Mouse (Mus musculus): ENCODE measurements around the gene Gtf3a.
"Not testable (repeated sequence)": the region's sequence is repeated elsewhere in the genome, so short reads cannot be mapped to it uniquely, and the experiment has no call there.

Gtf3a gene

GRCm38 (mm10) chr5:146937541-146938503 lies 10.6 kb upstream of the Gtf3a start:
- no peak for DNase-seq

GRCm38 (mm10) chr5:146939109-146939796 lies 9.2 kb upstream of the Gtf3a start:
- DNase-seq: peak in 1 of 2 experiments; percentile 41

- peak in 1 of 2 experiments; percentile 61 for DNase-seq
These were observed 8.2 kb upstream of the Gtf3a start for GRCm38 (mm10) chr5:146940219-146940618.

GRCm38 (mm10) chr5:146941939-146942338 lies 6.5 kb upstream of the Gtf3a start:
- not testable (repeated sequence) for DNase-seq

GRCm38 (mm10) chr5:146942965-146943364 lies 5.5 kb upstream of the Gtf3a start:
- DNase-seq: no peak

- DNase-seq: no peak
These were observed 3.9 kb upstream of the Gtf3a start for GRCm38 (mm10) chr5:146944568-146944967.

- DNase-seq: no peak
These were observed 1.8 kb upstream of the Gtf3a start for GRCm38 (mm10) chr5:146946682-146947081.

- no peak for DNase-seq
These were observed 960 bp upstream of the Gtf3a start for GRCm38 (mm10) chr5:146947497-146947896.

- DNase-seq: no peak
These were observed 383 bp upstream of the Gtf3a start for GRCm38 (mm10) chr5:146948041-146948507.

GRCm38 (mm10) chr5:146954576-146954975 lies 6.1 kb downstream of the Gtf3a start:
- DNase-seq: no peak

GRCm38 (mm10) chr5:146955651-146956050 lies 7.2 kb downstream of the Gtf3a start:
- DNase-seq: no peak

- DNase-seq: no peak
These were observed 8.2 kb downstream of the Gtf3a start for GRCm38 (mm10) chr5:146956678-146957077.

- peak; percentile 92 to 94 for DNase-seq
These were observed 14.9 kb downstream of the Gtf3a start, which contains the start of gene Mtif3 for GRCm38 (mm10) chr5:146963118-146963936. Mtif3 (minus strand) TSS chr5:146963800.

GRCm38 (mm10) chr5:146963937-146964278 lies 15.5 kb downstream of the Gtf3a start:
- no peak for DNase-seq

GRCm38 (mm10) chr5:146968695-146969393 lies 20.4 kb downstream of the Gtf3a start:
- DNase-seq: no peak

GRCm38 (mm10) chr5:146971776-146972561 lies 23.5 kb downstream of the Gtf3a start:
- DNase-seq: no peak

GRCm38 (mm10) chr5:146973353-146973752 lies 24.9 kb downstream of the Gtf3a start:
- DNase-seq: no peak

- DNase-seq: no peak
These were observed 25.7 kb downstream of the Gtf3a start for GRCm38 (mm10) chr5:146973858-146974780.

GRCm38 (mm10) chr5:146974781-146975123 lies 26.3 kb downstream of the Gtf3a start:
- no peak for DNase-seq

- no peak for DNase-seq
These were observed 32.9 kb downstream of the Gtf3a start for GRCm38 (mm10) chr5:146981376-146981775.

Measured in cerebellum, postnatal 25 days (tissue).